Mouse (Mus musculus): ENCODE data around the gene Sec1.

GRCm38 (mm10) chr7:45677627-45678295, 16.4 kb downstream of the Sec1 start:
- TF ChIP-seq CTCF (IDR thresholded peaks at IDR 0.05; ENCODE audit: low read depth, low read length) (no peak), GATA2 (IDR thresholded peaks at IDR 0.05; ENCODE audit: borderline replicate concordance, low read depth, low read length) (no peak)
